Mouse (Mus musculus) liver, embryonic 16.5 days (tissue): ENCODE data around the gene Ermard. TPM values are rescaled to one million over a fixed set of nuclear protein-coding genes. Genes with fewer than 3 reads are reported as not detected.
A peak's percentile ranks its signal among the peaks of the same experiment; 100 is the strongest.

Experiments
- ATAC-seq: fragments of 200-750 bp; cut with Nextera tagmentation; 2 replicates; pipeline ENCODE4 v1.8.0; 2017; ENCODE audit warnings: low read depth, mild to moderate bottlenecking, moderate number of reproducible peaks, moderate library complexity
- H3K27ac ChIP-seq: fragments of 300-500 bp; sonication (generic); 2 replicates; pipeline ENCODE4 v1.5.1; 2014; ENCODE audit warnings: mild to moderate bottlenecking, low read length
- H3K27me3 ChIP-seq: fragments of 300-500 bp; sonication (generic); 2 replicates; pipeline ENCODE4 v1.6.1; 2014; ENCODE audit warnings: low read depth, low read length, mixed read lengths; ENCODE audit not compliant: control insufficient read depth, insufficient read depth
- H3K36me3 ChIP-seq: fragments of 300-500 bp; sonication (generic); 2 replicates; pipeline ENCODE4 v1.6.1; 2014; ENCODE audit warnings: mild to moderate bottlenecking; ENCODE audit not compliant: control insufficient read depth, insufficient read depth
- H3K4me1 ChIP-seq: fragments of 300-500 bp; sonication (generic); 2 replicates; pipeline ENCODE4 v1.6.1; 2014; ENCODE audit warnings: low read depth, low read length, mixed read lengths; ENCODE audit not compliant: control insufficient read depth
- H3K4me2 ChIP-seq: fragments of 300-500 bp; sonication (generic); 2 replicates; pipeline ENCODE4 v1.6.1; 2014; ENCODE audit warnings: low read depth, low read length, mixed read lengths
- H3K4me3 ChIP-seq: fragments of 300-500 bp; sonication (generic); 2 replicates; pipeline ENCODE4 v1.5.1; 2014; ENCODE audit warnings: low read depth, mild to moderate bottlenecking, low read length
- H3K9ac ChIP-seq: fragments of 300-500 bp; sonication (generic); 2 replicates; pipeline ENCODE4 v1.6.1; 2014; ENCODE audit warnings: low read depth, low read length
- H3K9me3 ChIP-seq: fragments of 300-500 bp; sonication (generic); replicated peaks from 2 replicates; pipeline ENCODE4 v1.6.1; 2016; ENCODE audit warnings: low read length; ENCODE audit not compliant: control insufficient read depth
- WGBS: fragments of 180-500 bp; shearing (Covaris S2); extraction: QIAGEN DNeasy Blood & Tissue Kit; methylation state at CpG from one replicate; pipeline ENCODE4 v1.1.7; 2014; ENCODE audit not compliant: insufficient replicate concordance; 5-methylcytosine and 5-hydroxymethylcytosine counted together
- polyA plus RNA-seq: library from polyadenylated mRNA; unstranded; fragments of >200 nt; fragmentation: Nextera tagmentation; extraction: Ambion mirVana; gene quantifications from 2 replicates; pipeline ENCODE4 v1.2.1, GENCODE M21; 2015

The Ermard gene
- polyA plus RNA-seq, 1 experiment from 2014 or later: 26.8 TPM

- Histone ChIP-seq H3K27me3 (no peaks in the 10 kb centered on the region), H3K4me3 (no peak overlapping the region), H3K4me1 (peaks cover 20% of the 10 kb centered on the region), H3K4me2 (no peak overlapping the region), H3K27ac (no peak overlapping the region), H3K9ac (no peak overlapping the region), H3K9me3 (no peaks in the 10 kb centered on the region), H3K36me3 (no peaks in the 10 kb centered on the region)
- ATAC-seq: no peak
- 76% methylated on average over 2 of the region's 2 CpGs for WGBS
Observed at GRCm38 (mm10) chr17:15072211-15072610, 31.2 kb downstream of the Ermard start.

GRCm38 (mm10) chr17:15075033-15075432 is 34.0 kb downstream of the Ermard start:
- no peaks in the 10 kb centered on the region for H3K27me3 ChIP-seq
- no peaks in the 10 kb centered on the region for H3K9me3 ChIP-seq
- no peak overlapping the region for H3K27ac ChIP-seq
- no peak overlapping the region for H3K4me3 ChIP-seq
- H3K9ac ChIP-seq: no peak overlapping the region
- no peak overlapping the region for H3K4me2 ChIP-seq
- H3K36me3 ChIP-seq: no peaks in the 10 kb centered on the region
- 65% methylated on average over 8 of the region's 8 CpGs for WGBS
- H3K4me1 ChIP-seq: peaks cover 23% of the 10 kb centered on the region
- ATAC-seq: peak; percentile 38

GRCm38 (mm10) chr17:15077536-15077935 is 36.5 kb downstream of the Ermard start:
- H3K36me3 ChIP-seq: no peaks in the 10 kb centered on the region
- no peaks in the 10 kb centered on the region for H3K9me3 ChIP-seq
- no peak overlapping the region for H3K9ac ChIP-seq
- H3K27me3 ChIP-seq: no peaks in the 10 kb centered on the region
- peaks cover 23% of the 10 kb centered on the region for H3K4me1 ChIP-seq
- peak; percentile 59 for ATAC-seq
- H3K4me2 ChIP-seq: no peak overlapping the region
- 15% methylated on average over 2 of the region's 2 CpGs for WGBS
- no peak overlapping the region for H3K27ac ChIP-seq
- no peak overlapping the region for H3K4me3 ChIP-seq

- Histone ChIP-seq H3K27me3 (no peaks in the 10 kb centered on the region), H3K4me3 (peak overlapping the region; percentile 13; the same call in 1 of the 2 replicates), H3K4me2 (peak overlapping the region; percentile 51), H3K9me3 (no peaks in the 10 kb centered on the region), H3K36me3 (no peaks in the 10 kb centered on the region), H3K9ac (no peak overlapping the region), H3K27ac (peak overlapping the region; percentile 85), H3K4me1 (peaks cover 31% of the 10 kb centered on the region)
- 23% methylated on average over 13 of the region's 13 CpGs for WGBS
- peak; percentile 92 for ATAC-seq
Observed at GRCm38 (mm10) chr17:15084226-15084848, 43.3 kb downstream of the Ermard start.

- H3K9me3 ChIP-seq: no peaks in the 10 kb centered on the region
- H3K4me2 ChIP-seq: peak overlapping the region; percentile 51
- H3K4me3 ChIP-seq: peak overlapping the region; percentile 13; the same call in 1 of the 2 replicates
- no peaks in the 10 kb centered on the region for H3K36me3 ChIP-seq
- H3K27me3 ChIP-seq: no peaks in the 10 kb centered on the region
- ATAC-seq: peak; percentile 63
- H3K27ac ChIP-seq: peak overlapping the region; percentile 85
- no peak overlapping the region for H3K9ac ChIP-seq
- WGBS: 62% methylated on average over 2 of the region's 2 CpGs
- H3K4me1 ChIP-seq: peaks cover 31% of the 10 kb centered on the region
Observed at GRCm38 (mm10) chr17:15085006-15085405, 44.0 kb downstream of the Ermard start.

- 52% methylated on average over 2 of the region's 2 CpGs for WGBS
Observed at GRCm38 (mm10) chr17:15088166-15088565, 47.2 kb downstream of the Ermard start.

GRCm38 (mm10) chr17:15088591-15089001 is 47.6 kb downstream of the Ermard start:
- H3K36me3 ChIP-seq: no peaks in the 10 kb centered on the region
- H3K9me3 ChIP-seq: no peaks in the 10 kb centered on the region
- H3K27me3 ChIP-seq: no peaks in the 10 kb centered on the region
- no peak for ATAC-seq
- no peak overlapping the region for H3K27ac ChIP-seq
- H3K4me2 ChIP-seq: no peak overlapping the region
- peaks cover 26% of the 10 kb centered on the region for H3K4me1 ChIP-seq
- no peak overlapping the region for H3K9ac ChIP-seq
- 39% methylated on average over 8 of the region's 8 CpGs for WGBS
- H3K4me3 ChIP-seq: no peak overlapping the region

More at GRCm38 (mm10) chr17:15088166-15088565, 47.2 kb downstream of the Ermard start:
- H3K4me1 ChIP-seq: peaks cover 30% of the 10 kb centered on the region
- no peaks in the 10 kb centered on the region for H3K9me3 ChIP-seq
- H3K27me3 ChIP-seq: no peaks in the 10 kb centered on the region
- no peaks in the 10 kb centered on the region for H3K36me3 ChIP-seq
- H3K9ac ChIP-seq: no peak overlapping the region
- no peak overlapping the region for H3K27ac ChIP-seq
- no peak overlapping the region for H3K4me2 ChIP-seq
- no peak for ATAC-seq
- H3K4me3 ChIP-seq: no peak overlapping the region

GRCm38 (mm10) chr17:15091739-15092138 is 50.7 kb downstream of the Ermard start:
- peaks cover 5% of the 10 kb centered on the region for H3K4me1 ChIP-seq
- 53% methylated on average over 3 of the region's 3 CpGs for WGBS
- no peak overlapping the region for H3K9ac ChIP-seq
- H3K36me3 ChIP-seq: no peaks in the 10 kb centered on the region
- no peak overlapping the region for H3K27ac ChIP-seq
- no peak for ATAC-seq
- no peaks in the 10 kb centered on the region for H3K9me3 ChIP-seq
- no peak overlapping the region for H3K4me3 ChIP-seq
- no peaks in the 10 kb centered on the region for H3K27me3 ChIP-seq
- no peak overlapping the region for H3K4me2 ChIP-seq

GRCm38 (mm10) chr17:15093523-15093922 is 52.5 kb downstream of the Ermard start:
- no peak for ATAC-seq

More at GRCm38 (mm10) chr17:15093523-15093922, 52.5 kb downstream of the Ermard start:
- Histone ChIP-seq H3K36me3 (no peaks in the 10 kb centered on the region), H3K9me3 (no peaks in the 10 kb centered on the region), H3K27me3 (no peaks in the 10 kb centered on the region), H3K4me1 (peaks cover under 1% of the 10 kb centered on the region), H3K9ac (no peak overlapping the region), H3K27ac (no peak overlapping the region), H3K4me2 (no peak overlapping the region), H3K4me3 (no peak overlapping the region)
- WGBS: 29% methylated on average over 3 of the region's 3 CpGs
